Mouse (Mus musculus) hindbrain, embryonic 14.5 days (tissue): ENCODE measurements at regions not wholly inside any gene's neighbourhood (a gene's known extent, or its start where the extent isn't known, plus 50 kb on each side); places are given as distances from the start of the nearest gene placed in this dataset.
A peak's percentile ranks its signal among the peaks of the same experiment; 100 is the strongest.

Experiments used
- ATAC-seq: fragments of 200-750 bp; cut with Nextera tagmentation; 2 replicates; pipeline ENCODE4 v1.8.0; 2017; ENCODE audit warnings: moderate number of reproducible peaks, mild to moderate bottlenecking, moderate TSS enrichment, moderate library complexity; ENCODE audit not compliant: low FRiP score
- DNase-seq: peaks from one replicate; pipeline ENCODE4 v3.0.0-alpha.2; 2015; ENCODE audit warnings: low spot score
- H3K27ac ChIP-seq: fragments of 300-500 bp; sonication (generic); 2 replicates; pipeline ENCODE4 v1.5.1; 2014; ENCODE audit warnings: mild to moderate bottlenecking, moderate library complexity
- H3K27me3 ChIP-seq: fragments of 300-500 bp; sonication (generic); 2 replicates; pipeline ENCODE4 v1.6.1; 2014; ENCODE audit warnings: mild to moderate bottlenecking, low read length, mixed read lengths; ENCODE audit not compliant: control insufficient read depth, insufficient read depth
- H3K36me3 ChIP-seq: fragments of 300-500 bp; sonication (generic); replicated peaks from 2 replicates; pipeline ENCODE4 v1.6.1; 2014; ENCODE audit not compliant: control insufficient read depth, insufficient read depth
- H3K4me1 ChIP-seq: fragments of 300-500 bp; sonication (generic); replicated peaks from 2 replicates; pipeline ENCODE4 v1.6.1; 2014; ENCODE audit warnings: antibody characterized with exemption, low read length, mixed read lengths; ENCODE audit not compliant: control insufficient read depth, insufficient read depth
- H3K4me2 ChIP-seq: fragments of 300-500 bp; sonication (generic); replicated peaks from 2 replicates; pipeline ENCODE4 v1.6.1; 2014; ENCODE audit warnings: mild to moderate bottlenecking, moderate library complexity
- H3K4me3 ChIP-seq: fragments of 300-500 bp; sonication (generic); replicated peaks from 2 replicates; pipeline ENCODE4 v1.5.1; 2014; ENCODE audit warnings: mild to moderate bottlenecking, low read length
- H3K9ac ChIP-seq: fragments of 300-500 bp; sonication (generic); 2 replicates; pipeline ENCODE4 v1.6.1; 2014
- H3K9me3 ChIP-seq: fragments of 300-500 bp; sonication (generic); 2 replicates; pipeline ENCODE4 v1.6.1; 2016; ENCODE audit warnings: low read length; ENCODE audit not compliant: control insufficient read depth
- WGBS: fragments of 180-500 bp; shearing (Covaris S2); extraction: QIAGEN DNeasy Blood & Tissue Kit; methylation state at CpG from one replicate; pipeline ENCODE4 v1.1.7; 2014; 5-methylcytosine and 5-hydroxymethylcytosine counted together

GRCm38 (mm10) chr15:93921457-93922234 lies 326.0 kb upstream of the Prickle1 start:
- H3K4me3 ChIP-seq, result no peak overlapping the region
- ATAC-seq (no peak), DNase-seq (no peak)
- H3K9ac ChIP-seq, result no peak overlapping the region
- no peaks in the 10 kb centered on the region for H3K4me1 ChIP-seq
- H3K36me3 ChIP-seq, result no peaks in the 10 kb centered on the region
- H3K27ac ChIP-seq, result no peak overlapping the region
- H3K27me3 ChIP-seq, result no peaks in the 10 kb centered on the region
- no peak overlapping the region for H3K4me2 ChIP-seq
- 83% methylated on average over 6 of the region's 6 CpGs for WGBS
- H3K9me3 ChIP-seq, result no peaks in the 10 kb centered on the region

GRCm38 (mm10) chr15:93920996-93921395 lies 325.3 kb upstream of the Prickle1 start:
- ATAC-seq (no peak), DNase-seq (no peak)
- Histone ChIP-seq H3K9ac (no peak overlapping the region), H3K4me3 (no peak overlapping the region), H3K36me3 (no peaks in the 10 kb centered on the region), H3K4me2 (no peak overlapping the region), H3K4me1 (no peaks in the 10 kb centered on the region), H3K27me3 (no peaks in the 10 kb centered on the region), H3K9me3 (no peaks in the 10 kb centered on the region), H3K27ac (no peak overlapping the region)
- WGBS, result 91% methylated on average over 5 of the region's 5 CpGs

GRCm38 (mm10) chr15:93919577-93919976 lies 323.9 kb upstream of the Prickle1 start:
- no peak for ATAC-seq
- Histone ChIP-seq H3K4me3 (no peak overlapping the region), H3K27me3 (no peaks in the 10 kb centered on the region), H3K27ac (no peak overlapping the region), H3K9ac (no peak overlapping the region), H3K36me3 (no peaks in the 10 kb centered on the region), H3K4me2 (no peak overlapping the region), H3K9me3 (no peaks in the 10 kb centered on the region), H3K4me1 (no peaks in the 10 kb centered on the region)
- 93% methylated on average over 6 of the region's 6 CpGs for WGBS
- no peak for DNase-seq

- Histone ChIP-seq H3K36me3 (no peaks in the 10 kb centered on the region), H3K27me3 (no peaks in the 10 kb centered on the region), H3K9me3 (no peaks in the 10 kb centered on the region), H3K4me3 (no peak overlapping the region), H3K27ac (peak overlapping the region; percentile 43; the same call in 1 of the 2 replicates), H3K4me2 (no peak overlapping the region), H3K4me1 (peaks cover 12% of the 10 kb centered on the region), H3K9ac (no peak overlapping the region)
- ATAC-seq (no peak), DNase-seq (peak; percentile 30)
- 59% methylated on average over 3 of the region's 3 CpGs for WGBS
These were observed 321.2 kb upstream of the Prickle1 start for GRCm38 (mm10) chr15:93916856-93917255.

GRCm38 (mm10) chr15:93913462-93913861 lies 317.8 kb upstream of the Prickle1 start:
- ATAC-seq (no peak), DNase-seq (no peak)
- Histone ChIP-seq H3K9me3 (no peaks in the 10 kb centered on the region), H3K4me2 (no peak overlapping the region), H3K27ac (no peak overlapping the region), H3K27me3 (no peaks in the 10 kb centered on the region), H3K36me3 (no peaks in the 10 kb centered on the region), H3K4me1 (peaks cover 16% of the 10 kb centered on the region), H3K4me3 (no peak overlapping the region), H3K9ac (no peak overlapping the region)
- 66% methylated on average over 5 of the region's 5 CpGs for WGBS

- Histone ChIP-seq H3K4me3 (no peak overlapping the region), H3K4me1 (peaks cover 16% of the 10 kb centered on the region), H3K27me3 (no peaks in the 10 kb centered on the region), H3K27ac (peak overlapping the region; percentile 26; the same call in 1 of the 2 replicates), H3K9me3 (no peaks in the 10 kb centered on the region), H3K4me2 (no peak overlapping the region), H3K36me3 (no peaks in the 10 kb centered on the region), H3K9ac (no peak overlapping the region)
- no peak for DNase-seq
- no peak for ATAC-seq
- WGBS, result 40% methylated on average over 7 of the region's 7 CpGs
These were observed 317.4 kb upstream of the Prickle1 start for GRCm38 (mm10) chr15:93913041-93913440.

GRCm38 (mm10) chr15:93910981-93911431 lies 315.3 kb upstream of the Prickle1 start:
- 31% methylated on average over 11 of the region's 11 CpGs for WGBS
- Histone ChIP-seq H3K27ac (no peak overlapping the region), H3K9me3 (no peaks in the 10 kb centered on the region), H3K4me1 (peaks cover 16% of the 10 kb centered on the region), H3K9ac (no peak overlapping the region), H3K27me3 (no peaks in the 10 kb centered on the region), H3K36me3 (no peaks in the 10 kb centered on the region), H3K4me2 (no peak overlapping the region), H3K4me3 (no peak overlapping the region)
- no peak for ATAC-seq
- peak; percentile 29 for DNase-seq

GRCm38 (mm10) chr15:93910158-93910557 lies 314.5 kb upstream of the Prickle1 start:
- Histone ChIP-seq H3K4me2 (no peak overlapping the region), H3K9ac (no peak overlapping the region), H3K27me3 (no peaks in the 10 kb centered on the region), H3K4me1 (peaks cover 16% of the 10 kb centered on the region), H3K4me3 (no peak overlapping the region), H3K9me3 (no peaks in the 10 kb centered on the region), H3K27ac (no peak overlapping the region), H3K36me3 (no peaks in the 10 kb centered on the region)
- ATAC-seq (no peak), DNase-seq (no peak)
- 83% methylated on average over 3 of the region's 3 CpGs for WGBS

- 49% methylated on average over 18 of the region's 18 CpGs for WGBS
- H3K36me3 ChIP-seq, result no peaks in the 10 kb centered on the region
- H3K9me3 ChIP-seq, result no peaks in the 10 kb centered on the region
- H3K4me2 ChIP-seq, result no peak overlapping the region
- ATAC-seq, result no peak
- H3K9ac ChIP-seq, result no peak overlapping the region
- H3K4me3 ChIP-seq, result no peak overlapping the region
- H3K27ac ChIP-seq, result no peak overlapping the region
- DNase-seq, result no peak
- H3K4me1 ChIP-seq, result no peaks in the 10 kb centered on the region; the same call in 1 of the 2 replicates
- no peaks in the 10 kb centered on the region for H3K27me3 ChIP-seq
These were observed 308.2 kb upstream of the Prickle1 start for GRCm38 (mm10) chr15:93903671-93904603.
